Mouse (Mus musculus): Measurements from ENCODE around the gene Glipr1l1.
A peak's percentile ranks its signal among the peaks of the same experiment; 100 is the strongest.
"Not testable (repeated sequence)": the region's sequence is repeated elsewhere in the genome, so short reads cannot be mapped to it uniquely, and the experiment has no call there.

The Glipr1l1 gene

GRCm38 (mm10) chr10:112059702-112060582 lies at the start of gene Glipr1l1:
Gene Glipr1l1 (plus strand): TSS chr10:112060189.
- peak; percentile 78 for DNase-seq

- no peak for DNase-seq
Measured at GRCm38 (mm10) chr10:112023585-112023984, 36.4 kb upstream of the Glipr1l1 start.

- DNase-seq = not testable (repeated sequence)
Measured at GRCm38 (mm10) chr10:112028689-112029088, 31.3 kb upstream of the Glipr1l1 start.

GRCm38 (mm10) chr10:112043523-112043922 lies 16.5 kb upstream of the Glipr1l1 start:
- DNase-seq = not testable (repeated sequence)

- DNase-seq = not testable (repeated sequence)
Measured at GRCm38 (mm10) chr10:112044283-112044682, 15.7 kb upstream of the Glipr1l1 start.

- DNase-seq = no peak
Measured at GRCm38 (mm10) chr10:112051220-112051619, 8.8 kb upstream of the Glipr1l1 start.

- DNase-seq = not testable (repeated sequence)
Measured at GRCm38 (mm10) chr10:112051956-112052355, 8.0 kb upstream of the Glipr1l1 start.

- not testable (repeated sequence) for DNase-seq
Measured at GRCm38 (mm10) chr10:112060583-112060934, 570 bp downstream of the Glipr1l1 start.

- no peak for DNase-seq
Measured at GRCm38 (mm10) chr10:112080044-112080443, 20.1 kb downstream of the Glipr1l1 start.

GRCm38 (mm10) chr10:112083157-112083556 lies 23.2 kb downstream of the Glipr1l1 start, which contains the start of gene Glipr1l2:
Gene Glipr1l2 (plus strand): TSS chr10:112083354.
- DNase-seq = no peak

- DNase-seq = peak; percentile 65
Measured at GRCm38 (mm10) chr10:112105785-112106184, 45.8 kb downstream of the Glipr1l1 start.

- no peak for DNase-seq
Measured at GRCm38 (mm10) chr10:112110401-112110800, 50.4 kb downstream of the Glipr1l1 start.

GRCm38 (mm10) chr10:112125090-112125489 lies 65.1 kb downstream of the Glipr1l1 start:
- DNase-seq = not testable (repeated sequence)

- DNase-seq = not testable (repeated sequence)
Measured at GRCm38 (mm10) chr10:112127682-112128230, 67.8 kb downstream of the Glipr1l1 start.
